8 mouse cellular contexts compared by ENCODE assay signal in genomic region chr10:82629111-82629585, GRCm38 (mm10). TPM values are rescaled to one million over a fixed set of nuclear protein-coding genes. Genes with fewer than 3 reads are reported as not detected.
A peak's percentile ranks its signal among the peaks of the same experiment; 100 is the strongest.
DNase-seq lines count a peak whose midpoint lies in the region; ATAC-seq lines count a peak whose summit lies in the region.

No protein-coding gene starts in this region.

- 3% methylated on average over 11 of the region's 11 CpGs for WGBS in kidney, embryonic 14.5 days
- WGBS in forebrain, embryonic 14.5 days: 6% methylated on average over 11 of the region's 11 CpGs
- WGBS in limb, embryonic 12.5 days: 6% methylated on average over 11 of the region's 11 CpGs
- WGBS in midbrain, embryonic 15.5 days: 7% methylated on average over 11 of the region's 11 CpGs

- peak; percentile 73 for ATAC-seq in kidney, embryonic 14.5 days (ENCODE audit: low FRiP score, low TSS enrichment)
- peak; percentile 0 for ATAC-seq in forebrain, embryonic 14.5 days
- peak; percentile 72 for ATAC-seq in limb, embryonic 12.5 days (ENCODE audit: insufficient number of reproducible peaks, insufficient read depth, low FRiP score, low TSS enrichment, low read depth)
- peak; percentile 71 for ATAC-seq in midbrain, embryonic 15.5 days (replicated peaks)

- peak overlapping the region; percentile 93 for H3K27ac ChIP-seq in kidney, embryonic 14.5 days (ENCODE audit: low read depth, low read length)
- peak overlapping the region; percentile 86 for H3K27ac ChIP-seq in forebrain, embryonic 14.5 days (ENCODE audit: low read depth, low read length)
- H3K27ac ChIP-seq in limb, embryonic 12.5 days: peak overlapping the region; percentile 92
- peak overlapping the region; percentile 94 for H3K27ac ChIP-seq in midbrain, embryonic 15.5 days

- H3K36me3 ChIP-seq in kidney, embryonic 14.5 days (ENCODE audit: control insufficient read depth, insufficient read depth, low read length): peaks cover 8% of the 10 kb centered on the region; the same call in 1 of the 2 replicates
- H3K36me3 ChIP-seq in forebrain, embryonic 14.5 days (ENCODE audit: control insufficient read depth, insufficient read depth, low read length): peaks cover 8% of the 10 kb centered on the region; the same call in 1 of the 2 replicates
- peaks cover 30% of the 10 kb centered on the region for H3K36me3 ChIP-seq in limb, embryonic 12.5 days
- H3K36me3 ChIP-seq in midbrain, embryonic 15.5 days (replicated peaks): 0 out of 2 replicates have a peak, but pooled peaks cover 3% of the 10 kb centered on the region

- peak overlapping the region; percentile 89 for H3K9ac ChIP-seq in kidney, embryonic 14.5 days (ENCODE audit: low read depth, low read length)
- H3K9ac ChIP-seq in forebrain, embryonic 14.5 days (ENCODE audit: low read length): peak overlapping the region; percentile 91
- peak overlapping the region; percentile 76 for H3K9ac ChIP-seq in limb, embryonic 12.5 days (replicated peaks)
- H3K9ac ChIP-seq in midbrain, embryonic 15.5 days: peak overlapping the region; percentile 60

- no peak for DNase-seq in kidney, adult 8-10 months
- DNase-seq in R1 (ENCODE audit: low read depth, low spot score): peak; percentile 73
- DNase-seq in forebrain, embryonic 14.5 days (ENCODE audit: low spot score): peak; percentile 32
- DNase-seq in frontal cortex, postnatal 36 days (ENCODE audit: low spot score in 2 of 2): no peak
- DNase-seq in layer of hippocampus, postnatal 25 days (ENCODE audit: extremely low spot score in 1 of 2, low spot score in 1 of 2): no peak

- peak overlapping the region; percentile 85 for H3K4me3 ChIP-seq in kidney, embryonic 14.5 days (ENCODE audit: low read length)
- peak overlapping the region; percentile 80 for H3K4me3 ChIP-seq in forebrain, embryonic 14.5 days (ENCODE audit: low read depth, low read length)
- peak overlapping the region; percentile 73 for H3K4me3 ChIP-seq in limb, embryonic 12.5 days (replicated peaks)
- H3K4me3 ChIP-seq in midbrain, embryonic 15.5 days: peak overlapping the region; percentile 60

- peaks cover 14% of the 10 kb centered on the region for H3K4me1 ChIP-seq in kidney, embryonic 14.5 days (ENCODE audit: control insufficient read depth, insufficient read depth, low read length)
- H3K4me1 ChIP-seq in forebrain, embryonic 14.5 days (ENCODE audit: control insufficient read depth, insufficient read depth, low read length): peaks cover 15% of the 10 kb centered on the region
- peaks cover 14% of the 10 kb centered on the region for H3K4me1 ChIP-seq in limb, embryonic 12.5 days (replicated peaks)
- H3K4me1 ChIP-seq in midbrain, embryonic 15.5 days: peaks cover 26% of the 10 kb centered on the region

- H3K4me2 ChIP-seq in kidney, embryonic 14.5 days (replicated peaks; ENCODE audit: low read depth, low read length): peak overlapping the region; percentile 91
- H3K4me2 ChIP-seq in forebrain, embryonic 14.5 days (ENCODE audit: low read length): peak overlapping the region; percentile 88
- peak overlapping the region; percentile 82 for H3K4me2 ChIP-seq in limb, embryonic 12.5 days
- peak overlapping the region; percentile 82 for H3K4me2 ChIP-seq in midbrain, embryonic 15.5 days

- H3K9me3 ChIP-seq in kidney, embryonic 14.5 days (ENCODE audit: control insufficient read depth, low read length): no peaks in the 10 kb centered on the region
- no peaks in the 10 kb centered on the region for H3K9me3 ChIP-seq in forebrain, embryonic 14.5 days (replicated peaks; ENCODE audit: control insufficient read depth, low read length)
- no peaks in the 10 kb centered on the region for H3K9me3 ChIP-seq in limb, embryonic 12.5 days
- no peaks in the 10 kb centered on the region for H3K9me3 ChIP-seq in midbrain, embryonic 15.5 days

- H3K27me3 ChIP-seq in kidney, embryonic 14.5 days (ENCODE audit: control insufficient read depth, insufficient read depth, low read length): no peaks in the 10 kb centered on the region
- no peaks in the 10 kb centered on the region for H3K27me3 ChIP-seq in forebrain, embryonic 14.5 days (replicated peaks; ENCODE audit: control insufficient read depth, insufficient read depth, low read length)
- no peaks in the 10 kb centered on the region for H3K27me3 ChIP-seq in limb, embryonic 12.5 days
- no peaks in the 10 kb centered on the region for H3K27me3 ChIP-seq in midbrain, embryonic 15.5 days (replicated peaks)

RNA-seq across cellular contexts. Expression of gene Tdg, which starts 0.5 kb away (rescaled TPM):
- 99.4 and 186 TPM in 2 replicates for polyA plus RNA-seq in kidney, embryonic 14.5 days (2014; fragmentation: Nextera tagmentation; extraction: Ambion mirVana)
- 226 and 231 TPM in 2 replicates for polyA plus RNA-seq in forebrain, embryonic 14.5 days (2014; fragmentation: Nextera tagmentation; extraction: Ambion mirVana)
- 207 and 209 TPM in 2 replicates for polyA plus RNA-seq in limb, embryonic 12.5 days (2016; fragmentation: Nextera tagmentation; extraction: Ambion mirVana)
- 169 and 170 TPM in 2 replicates for polyA plus RNA-seq in midbrain, embryonic 15.5 days (2015; fragmentation: Nextera tagmentation; extraction: Ambion mirVana)
- 10 to 100 TPM; 50.0 to 57.4 TPM for total RNA-seq in layer of hippocampus, postnatal 25 days (2021)

RNA-seq across cellular contexts. Expression of gene 1190007I07Rik, which starts 6.1 kb away (rescaled TPM):
- 56.2 and 67.2 TPM in 2 replicates for polyA plus RNA-seq in kidney, embryonic 14.5 days (2014; fragmentation: Nextera tagmentation; extraction: Ambion mirVana)
- polyA plus RNA-seq in forebrain, embryonic 14.5 days (2014; fragmentation: Nextera tagmentation; extraction: Ambion mirVana): 34.4 and 35.7 TPM in 2 replicates
- 45.1 and 54.3 TPM in 2 replicates for polyA plus RNA-seq in limb, embryonic 12.5 days (2016; fragmentation: Nextera tagmentation; extraction: Ambion mirVana)
- 28.4 and 36.4 TPM in 2 replicates for polyA plus RNA-seq in midbrain, embryonic 15.5 days (2015; fragmentation: Nextera tagmentation; extraction: Ambion mirVana)
- total RNA-seq in layer of hippocampus, postnatal 25 days (2021): 10 to 100 TPM; 21.3 to 24.3 TPM

Comparison
In these comparisons a context has a peak if more than half of its experiments do, and no peak if none do; other contexts are left out.
1. ATAC-seq: peak in every context shown above with its lines; median percentile 73 in kidney, embryonic 14.5 days; 72 in limb, embryonic 12.5 days; 71 in midbrain, embryonic 15.5 days; 0 in forebrain, embryonic 14.5 days.
2. DNase-seq: peak in R1 (single experiment) and forebrain, embryonic 14.5 days (single experiment); none in kidney, adult 8-10 months (0 of 2), frontal cortex, postnatal 36 days (0 of 2) and layer of hippocampus, postnatal 25 days (0 of 2).
3. Peak in every context shown above with its lines, with median percentiles within 50 percentile points of each other: H3K27ac ChIP-seq, H3K4me2 ChIP-seq, H3K4me3 ChIP-seq and H3K9ac ChIP-seq.